Mouse (Mus musculus): ENCODE measurements around the gene Lin28a. TPM values are rescaled to one million over a fixed set of nuclear protein-coding genes. Genes with fewer than 3 reads are reported as not detected.

Gene Lin28a
- polyA plus RNA-seq, 1 experiment from 2014 or later, result 1.4 TPM

DNA sequence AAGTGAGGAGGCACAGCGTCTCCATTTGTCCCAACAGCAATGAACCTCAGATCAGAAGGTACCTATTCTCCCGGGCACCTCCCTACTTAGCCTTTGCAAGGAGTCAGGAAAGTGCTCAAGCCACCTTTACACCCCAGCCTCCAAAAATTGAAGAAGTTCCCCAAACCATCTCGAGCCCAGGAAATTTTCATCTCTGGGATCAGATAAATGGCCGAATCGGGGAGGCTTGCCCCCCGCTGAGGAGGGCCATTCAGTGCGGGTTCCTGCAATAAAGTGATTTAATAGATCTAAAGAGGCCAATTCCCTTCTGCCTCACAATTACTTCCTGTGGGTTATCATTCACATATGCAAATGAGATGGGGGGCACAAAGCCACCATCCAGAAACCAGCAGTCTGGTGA is 2.4 kb downstream of the Lin28a start:
- H3K4me3 ChIP-seq (ENCODE audit: low read depth, low read length), result 0 out of 2 replicates have a peak overlapping the region, but pooled peaks have one; percentile 1
- no peaks in the 10 kb centered on the region for H3K27me3 ChIP-seq (ENCODE audit: control insufficient read depth, insufficient read depth, low read length)
- peak; percentile 32 for DNase-seq (ENCODE audit: low spot score)
- H3K27ac ChIP-seq (replicated peaks; ENCODE audit: low read depth, low read length), result peak overlapping the region; percentile 54; the same call in 1 of the 2 replicates
- H3K36me3 ChIP-seq (ENCODE audit: control insufficient read depth, insufficient read depth, low read length), result no peaks in the 10 kb centered on the region
- ATAC-seq (ENCODE audit: insufficient number of reproducible peaks, low FRiP score, low TSS enrichment, low read depth), result no peak
- H3K4me2 ChIP-seq (ENCODE audit: low read depth, severe bottlenecking), result peak overlapping the region; percentile 76
- WGBS, result 3% methylated on average over 7 of the region's 7 CpGs
- H3K9me3 ChIP-seq (ENCODE audit: control insufficient read depth, low read length), result no peaks in the 10 kb centered on the region
- H3K9ac ChIP-seq (ENCODE audit: low read length), result 0 out of 2 replicates have a peak overlapping the region, but pooled peaks have one; percentile 2
- peaks cover 48% of the 10 kb centered on the region for H3K4me1 ChIP-seq (ENCODE audit: control insufficient read depth, insufficient read depth, low read length)

DNA sequence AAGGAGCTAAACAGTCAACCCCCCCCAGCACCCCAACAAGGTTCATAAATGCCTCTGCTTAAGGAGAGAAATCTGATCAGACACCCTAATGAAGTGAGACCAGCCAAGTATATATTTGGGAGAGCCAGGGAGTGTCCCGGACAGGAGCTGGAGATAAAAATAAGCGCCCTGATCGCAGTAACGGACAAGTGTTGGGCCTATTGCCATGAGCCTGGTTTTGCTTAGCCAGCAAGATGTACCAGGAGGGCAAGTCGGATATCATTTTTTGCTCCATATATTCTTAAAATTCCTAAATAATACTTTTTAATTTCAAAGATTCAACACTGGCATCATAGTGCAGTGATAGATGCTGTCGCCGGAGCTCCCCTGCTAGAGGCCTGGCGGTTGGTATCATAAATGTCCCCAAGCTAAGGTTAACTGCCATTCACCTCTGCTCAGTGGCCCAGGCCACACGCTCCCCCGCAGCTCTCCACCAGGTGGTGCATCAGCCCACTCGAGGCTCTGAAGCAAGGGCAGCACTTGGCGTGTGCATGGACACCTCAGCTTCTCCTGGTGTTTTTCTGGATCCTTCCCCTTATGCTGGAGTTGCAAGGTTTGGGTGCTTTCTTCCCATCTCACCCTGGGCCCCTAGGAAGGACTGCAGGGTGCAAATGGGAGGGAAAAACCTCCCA is 5.6 kb downstream of the Lin28a start:
- H3K27ac ChIP-seq (replicated peaks; ENCODE audit: low read depth, low read length), result no peak overlapping the region
- no peak overlapping the region for H3K9ac ChIP-seq (ENCODE audit: low read length)
- DNase-seq (ENCODE audit: low spot score) (peak; percentile 61), ATAC-seq (ENCODE audit: insufficient number of reproducible peaks, low FRiP score, low TSS enrichment, low read depth) (no peak)
- peaks cover 31% of the 10 kb centered on the region for H3K4me1 ChIP-seq (ENCODE audit: control insufficient read depth, insufficient read depth, low read length)
- H3K36me3 ChIP-seq (ENCODE audit: control insufficient read depth, insufficient read depth, low read length), result no peaks in the 10 kb centered on the region
- no peaks in the 10 kb centered on the region for H3K9me3 ChIP-seq (ENCODE audit: control insufficient read depth, low read length)
- H3K4me2 ChIP-seq (ENCODE audit: low read depth, severe bottlenecking), result no peak overlapping the region
- no peaks in the 10 kb centered on the region for H3K27me3 ChIP-seq (ENCODE audit: control insufficient read depth, insufficient read depth, low read length)
- H3K4me3 ChIP-seq (ENCODE audit: low read depth, low read length), result no peak overlapping the region
- 49% methylated on average over 12 of the region's 12 CpGs for WGBS

DNA sequence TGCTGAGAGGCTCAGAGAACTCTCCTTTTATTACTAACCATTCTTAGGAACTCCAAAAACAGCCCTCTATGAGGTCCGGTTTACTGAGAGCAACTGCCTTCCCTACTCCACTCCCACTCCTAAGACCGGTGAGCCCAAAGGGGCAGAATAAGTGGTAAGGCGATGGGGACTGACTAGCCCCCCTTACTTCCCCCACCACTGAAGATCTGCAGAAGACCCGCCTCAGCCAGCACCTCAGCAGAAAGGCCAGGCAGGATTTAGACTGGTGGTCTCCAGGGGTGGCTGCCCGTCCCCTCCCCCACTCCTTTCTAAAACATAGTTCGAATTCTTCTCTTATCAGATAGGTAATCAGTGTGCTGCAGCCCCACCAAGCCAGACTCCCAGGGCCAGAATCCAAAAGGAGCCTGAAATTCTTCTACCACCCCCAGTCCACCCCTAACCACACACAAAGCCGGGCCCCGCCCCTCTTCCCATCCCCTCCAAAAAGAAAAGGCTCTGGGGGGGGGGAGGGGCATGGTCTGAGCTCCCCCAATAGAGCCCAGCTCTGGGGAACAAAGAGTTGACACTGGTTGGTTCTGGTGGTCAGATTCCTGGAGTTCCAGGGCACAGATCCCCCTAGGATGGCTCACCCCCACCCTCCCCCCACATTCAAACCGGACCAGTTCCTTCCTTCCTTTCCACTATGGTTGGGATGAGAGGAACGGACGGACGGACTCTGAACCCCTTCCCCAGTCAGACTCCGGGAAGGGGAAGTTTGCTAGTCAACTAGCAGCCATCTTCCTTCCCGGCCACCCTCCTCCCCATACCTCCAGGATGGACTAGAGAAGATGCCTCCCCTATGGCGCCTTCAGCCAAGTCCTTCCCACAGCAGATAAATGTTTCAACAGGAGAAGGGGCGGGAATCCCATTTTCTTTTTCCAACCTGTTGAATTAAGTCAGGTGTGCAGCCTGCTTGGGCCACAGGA is 6.9 kb downstream of the Lin28a start:
- peak; percentile 31 for DNase-seq (ENCODE audit: low spot score)
- no peak overlapping the region for H3K27ac ChIP-seq (replicated peaks; ENCODE audit: low read depth, low read length)
- 27% methylated on average over 16 of the region's 16 CpGs for WGBS

DNA sequence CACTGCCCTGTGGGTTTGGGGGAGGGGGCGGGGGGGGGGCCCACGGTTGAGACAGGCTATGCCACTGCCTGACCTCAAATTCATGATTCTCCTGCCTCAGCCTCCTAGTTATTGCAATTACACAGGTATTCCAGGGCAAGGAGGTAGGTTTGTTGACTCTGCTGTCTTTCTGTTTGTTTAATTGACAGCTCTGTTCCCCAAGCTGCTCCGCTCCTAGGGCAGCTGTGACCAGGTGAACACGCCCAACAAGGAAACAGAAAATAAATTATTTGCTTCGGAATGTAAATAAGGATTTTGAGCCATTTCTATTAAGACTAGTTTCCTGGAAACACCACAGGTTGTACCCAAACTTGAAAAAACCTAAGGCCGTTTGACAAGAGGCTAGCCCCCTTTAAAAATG is 8.9 kb downstream of the Lin28a start:
- DNase-seq (ENCODE audit: low spot score), result no peak
- Histone ChIP-seq H3K9ac (ENCODE audit: low read length) (no peak overlapping the region), H3K9me3 (ENCODE audit: control insufficient read depth, low read length) (no peaks in the 10 kb centered on the region), H3K27me3 (ENCODE audit: control insufficient read depth, insufficient read depth, low read length) (no peaks in the 10 kb centered on the region), H3K36me3 (ENCODE audit: control insufficient read depth, insufficient read depth, low read length) (no peaks in the 10 kb centered on the region), H3K4me3 (ENCODE audit: low read depth, low read length) (no peak overlapping the region), H3K4me2 (ENCODE audit: low read depth, severe bottlenecking) (no peak overlapping the region), H3K4me1 (ENCODE audit: control insufficient read depth, insufficient read depth, low read length) (peaks cover 6% of the 10 kb centered on the region; the same call in 1 of the 2 replicates), H3K27ac (replicated peaks; ENCODE audit: low read depth, low read length) (no peak overlapping the region)
- WGBS, result 80% methylated on average over 6 of the region's 6 CpGs
- no peak for ATAC-seq (ENCODE audit: insufficient number of reproducible peaks, low FRiP score, low TSS enrichment, low read depth)

More for the DNA sequence above, 6.9 kb downstream of the Lin28a start:
- no peak overlapping the region for H3K4me2 ChIP-seq (ENCODE audit: low read depth, severe bottlenecking)
- H3K9ac ChIP-seq (ENCODE audit: low read length), result no peak overlapping the region
- no peak for ATAC-seq (ENCODE audit: insufficient number of reproducible peaks, low FRiP score, low TSS enrichment, low read depth)
- peaks cover 19% of the 10 kb centered on the region for H3K4me1 ChIP-seq (ENCODE audit: control insufficient read depth, insufficient read depth, low read length)
- no peak overlapping the region for H3K4me3 ChIP-seq (ENCODE audit: low read depth, low read length)
- H3K27me3 ChIP-seq (ENCODE audit: control insufficient read depth, insufficient read depth, low read length), result no peaks in the 10 kb centered on the region
- H3K9me3 ChIP-seq (ENCODE audit: control insufficient read depth, low read length), result no peaks in the 10 kb centered on the region
- H3K36me3 ChIP-seq (ENCODE audit: control insufficient read depth, insufficient read depth, low read length), result no peaks in the 10 kb centered on the region

DNA sequence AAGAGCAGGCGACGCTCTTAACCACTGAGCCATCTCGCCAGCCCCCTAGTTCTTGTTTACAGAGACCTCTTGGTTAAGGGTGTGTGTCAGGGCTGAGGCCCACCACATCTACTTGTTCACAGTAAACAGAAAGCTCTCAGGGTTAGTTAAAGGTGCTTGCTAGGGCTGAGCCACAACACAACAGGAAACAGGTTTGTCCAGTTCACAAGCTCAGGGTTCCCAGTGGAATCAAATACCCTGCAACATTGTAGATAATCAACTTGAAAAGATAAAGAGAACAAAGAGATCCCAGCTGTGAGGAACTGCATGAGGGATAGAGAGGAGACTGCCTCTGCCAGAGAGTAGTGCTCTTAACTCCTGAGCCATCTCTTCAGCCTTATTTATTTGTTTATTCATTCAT is 11.8 kb downstream of the Lin28a start:
- WGBS, result 87% methylated on average over 3 of the region's 3 CpGs

DNA sequence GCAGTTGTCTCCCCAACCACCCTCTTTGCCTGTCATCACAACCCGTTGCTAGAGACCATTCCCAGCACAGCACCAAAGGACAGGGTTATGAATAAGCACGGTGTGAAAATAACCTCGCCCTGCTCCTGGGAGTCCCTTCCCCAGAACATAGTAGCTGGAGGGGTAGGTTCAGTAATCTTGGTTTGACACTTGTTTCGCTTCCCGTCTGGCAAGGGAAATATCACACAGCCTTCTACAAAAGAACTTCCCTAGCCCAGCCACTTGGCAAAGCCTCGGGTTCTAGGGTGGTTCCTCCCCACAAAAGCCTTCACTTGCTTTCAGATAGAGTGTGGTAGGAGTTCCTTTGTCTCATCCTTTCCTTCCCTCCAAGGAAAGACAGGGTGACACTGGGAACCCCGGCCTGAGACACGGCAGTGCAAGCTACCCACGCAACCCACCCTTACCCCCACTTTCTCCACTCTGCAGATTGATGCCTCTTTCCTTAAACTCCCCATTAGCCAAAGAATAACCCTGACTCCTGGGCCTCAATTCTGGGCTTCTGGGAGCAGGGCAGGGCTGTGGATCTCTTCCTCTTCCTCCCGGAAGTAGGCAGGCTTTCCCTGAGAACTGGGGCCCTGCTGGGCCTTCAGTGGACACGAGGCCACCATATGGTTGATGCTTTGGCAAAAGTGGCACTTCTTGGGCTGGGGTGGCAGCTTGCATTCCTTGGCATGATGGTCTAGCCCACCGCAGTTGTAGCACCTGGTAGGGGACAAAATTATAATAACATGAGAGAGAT is 12.9 kb downstream of the Lin28a start:
- H3K27me3 ChIP-seq (ENCODE audit: control insufficient read depth, insufficient read depth, low read length), result no peaks in the 10 kb centered on the region
- H3K9ac ChIP-seq (ENCODE audit: low read length), result no peak overlapping the region
- no peaks in the 10 kb centered on the region for H3K36me3 ChIP-seq (ENCODE audit: control insufficient read depth, insufficient read depth, low read length)
- H3K4me2 ChIP-seq (ENCODE audit: low read depth, severe bottlenecking), result no peak overlapping the region
- ATAC-seq (ENCODE audit: insufficient number of reproducible peaks, low FRiP score, low TSS enrichment, low read depth) (no peak), DNase-seq (ENCODE audit: low spot score) (no peak)
- no peak overlapping the region for H3K27ac ChIP-seq (replicated peaks; ENCODE audit: low read depth, low read length)
- no peaks in the 10 kb centered on the region for H3K9me3 ChIP-seq (ENCODE audit: control insufficient read depth, low read length)
- no peaks in the 10 kb centered on the region for H3K4me1 ChIP-seq (ENCODE audit: control insufficient read depth, insufficient read depth, low read length)
- 83% methylated on average over 12 of the region's 12 CpGs for WGBS
- H3K4me3 ChIP-seq (ENCODE audit: low read depth, low read length), result no peak overlapping the region

More for the DNA sequence above, 11.8 kb downstream of the Lin28a start:
- no peak overlapping the region for H3K4me3 ChIP-seq (ENCODE audit: low read depth, low read length)
- DNase-seq (ENCODE audit: low spot score), result no peak
- H3K4me2 ChIP-seq (ENCODE audit: low read depth, severe bottlenecking), result no peak overlapping the region
- no peaks in the 10 kb centered on the region for H3K27me3 ChIP-seq (ENCODE audit: control insufficient read depth, insufficient read depth, low read length)
- no peaks in the 10 kb centered on the region for H3K36me3 ChIP-seq (ENCODE audit: control insufficient read depth, insufficient read depth, low read length)
- no peak for ATAC-seq (ENCODE audit: insufficient number of reproducible peaks, low FRiP score, low TSS enrichment, low read depth)
- peaks cover 6% of the 10 kb centered on the region; the same call in 1 of the 2 replicates for H3K4me1 ChIP-seq (ENCODE audit: control insufficient read depth, insufficient read depth, low read length)
- no peak overlapping the region for H3K9ac ChIP-seq (ENCODE audit: low read length)
- H3K27ac ChIP-seq (replicated peaks; ENCODE audit: low read depth, low read length), result no peak overlapping the region
- no peaks in the 10 kb centered on the region for H3K9me3 ChIP-seq (ENCODE audit: control insufficient read depth, low read length)

DNA sequence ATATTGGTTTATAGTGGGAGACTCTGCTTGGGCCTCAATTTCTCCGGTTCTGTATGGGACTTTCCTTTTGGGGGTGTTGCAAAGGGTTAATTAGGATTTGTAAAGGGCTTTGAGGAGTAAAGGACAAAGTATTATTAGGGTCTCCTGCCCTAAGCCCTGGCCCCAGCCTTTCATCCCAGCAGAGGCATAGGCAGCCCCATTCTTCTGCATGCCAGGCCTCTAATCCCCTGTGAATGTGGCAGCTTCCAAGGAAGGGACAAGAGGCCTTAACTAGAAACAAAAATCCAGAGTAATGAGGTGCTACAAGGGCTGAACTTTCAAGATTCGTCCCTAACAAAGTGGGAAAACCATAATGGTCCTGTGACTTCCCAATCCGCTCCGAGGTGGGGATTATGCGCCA is 15.7 kb downstream of the Lin28a start:
- no peaks in the 10 kb centered on the region for H3K27me3 ChIP-seq (ENCODE audit: control insufficient read depth, insufficient read depth, low read length)
- H3K4me2 ChIP-seq (ENCODE audit: low read depth, severe bottlenecking), result no peak overlapping the region
- H3K36me3 ChIP-seq (ENCODE audit: control insufficient read depth, insufficient read depth, low read length), result no peaks in the 10 kb centered on the region
- H3K4me1 ChIP-seq (ENCODE audit: control insufficient read depth, insufficient read depth, low read length), result peaks cover 3% of the 10 kb centered on the region; the same call in 1 of the 2 replicates
- no peak overlapping the region for H3K27ac ChIP-seq (replicated peaks; ENCODE audit: low read depth, low read length)
- no peak overlapping the region for H3K4me3 ChIP-seq (ENCODE audit: low read depth, low read length)
- ATAC-seq (ENCODE audit: insufficient number of reproducible peaks, low FRiP score, low TSS enrichment, low read depth), result no peak
- H3K9ac ChIP-seq (ENCODE audit: low read length), result no peak overlapping the region
- no peak for DNase-seq (ENCODE audit: low spot score)
- 63% methylated on average over 5 of the region's 5 CpGs for WGBS
- H3K9me3 ChIP-seq (ENCODE audit: control insufficient read depth, low read length), result no peaks in the 10 kb centered on the region

DNA sequence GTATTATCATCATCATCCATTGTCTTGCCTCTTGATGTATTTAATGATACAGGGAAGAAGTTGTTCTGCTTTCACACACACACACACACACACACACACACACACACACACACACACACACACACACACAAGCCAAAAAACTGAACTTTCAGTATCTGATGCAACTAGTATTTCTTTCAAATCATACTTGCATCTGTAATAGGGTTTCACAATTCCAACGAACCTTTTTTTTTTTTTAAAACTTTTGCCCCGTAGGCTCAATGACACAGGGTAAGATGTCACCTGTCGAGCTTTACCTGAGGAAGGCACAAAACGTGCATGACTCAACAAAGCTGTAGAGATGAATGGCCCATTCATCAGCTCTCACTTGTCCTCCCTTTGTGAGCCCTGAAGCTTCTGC is 16.4 kb downstream of the Lin28a start:
- Histone ChIP-seq H3K4me3 (ENCODE audit: low read depth, low read length) (no peak overlapping the region), H3K27ac (replicated peaks; ENCODE audit: low read depth, low read length) (no peak overlapping the region), H3K4me2 (ENCODE audit: low read depth, severe bottlenecking) (no peak overlapping the region), H3K36me3 (ENCODE audit: control insufficient read depth, insufficient read depth, low read length) (no peaks in the 10 kb centered on the region), H3K9me3 (ENCODE audit: control insufficient read depth, low read length) (no peaks in the 10 kb centered on the region), H3K9ac (ENCODE audit: low read length) (no peak overlapping the region), H3K4me1 (ENCODE audit: control insufficient read depth, insufficient read depth, low read length) (peaks cover 3% of the 10 kb centered on the region; the same call in 1 of the 2 replicates), H3K27me3 (ENCODE audit: control insufficient read depth, insufficient read depth, low read length) (no peaks in the 10 kb centered on the region)
- 65% methylated on average over 4 of the region's 4 CpGs for WGBS
- DNase-seq (ENCODE audit: low spot score), result no peak
- ATAC-seq (ENCODE audit: insufficient number of reproducible peaks, low FRiP score, low TSS enrichment, low read depth), result no peak
